Mouse (Mus musculus) liver, postnatal 0 days (tissue): ENCODE measurements around the gene Ddx4. TPM values are rescaled to one million over a fixed set of nuclear protein-coding genes. Genes with fewer than 3 reads are reported as not detected.
"Not testable (repeated sequence)": the region's sequence is repeated elsewhere in the genome, so short reads cannot be mapped to it uniquely, and the experiment has no call there.

Experiments
- ATAC-seq: fragments of 200-750 bp; cut with Nextera tagmentation; 2 replicates; pipeline ENCODE4 v1.8.0; 2017; ENCODE audit warnings: mild to moderate bottlenecking, moderate library complexity
- DNase-seq: peaks from one replicate; pipeline ENCODE4 v3.0.0-alpha.2; 2016
- H3K27ac ChIP-seq: fragments of 300-500 bp; sonication (generic); 2 replicates; pipeline ENCODE4 v1.5.1; 2014; ENCODE audit warnings: antibody characterized with exemption, moderate library complexity, mild to moderate bottlenecking, low read depth
- H3K27me3 ChIP-seq: fragments of 300-500 bp; sonication (generic); 2 replicates; pipeline ENCODE4 v1.6.1; 2014; ENCODE audit warnings: low read length, control low read depth, mixed read lengths; ENCODE audit not compliant: insufficient read depth
- H3K36me3 ChIP-seq: fragments of 300-500 bp; sonication (generic); replicated peaks from 2 replicates; pipeline ENCODE4 v1.6.1; 2014; ENCODE audit warnings: mild to moderate bottlenecking, control low read depth, low read length, moderate library complexity, mixed read lengths; ENCODE audit not compliant: insufficient read depth
- H3K4me1 ChIP-seq: fragments of 300-500 bp; sonication (generic); 2 replicates; pipeline ENCODE4 v1.6.1; 2014; ENCODE audit warnings: antibody characterized with exemption, mild to moderate bottlenecking, control low read depth; ENCODE audit not compliant: insufficient read depth
- H3K4me2 ChIP-seq: fragments of 300-500 bp; sonication (generic); 2 replicates; pipeline ENCODE4 v1.6.1; 2014; ENCODE audit warnings: low read depth, mild to moderate bottlenecking, low read length, moderate library complexity, mixed read lengths
- H3K4me3 ChIP-seq: fragments of 300-500 bp; sonication (generic); 2 replicates; pipeline ENCODE4 v1.5.1; 2014; ENCODE audit warnings: low read depth, low read length
- H3K9ac ChIP-seq: fragments of 300-500 bp; sonication (generic); replicated peaks from 2 replicates; pipeline ENCODE4 v1.6.1; 2014; ENCODE audit warnings: mild to moderate bottlenecking, moderate library complexity
- H3K9me3 ChIP-seq: fragments of 300-500 bp; sonication (generic); 2 replicates; pipeline ENCODE4 v1.6.1; 2016; ENCODE audit warnings: mild to moderate bottlenecking, control low read depth, low read length, mixed read lengths
- CTCF ChIP-seq: sonication (generic); IDR thresholded peaks from 2 replicates; pipeline ENCODE4 v1.5.1; 2016; ENCODE audit warnings: antibody characterized with exemption, low read depth
- EP300 ChIP-seq: IDR thresholded peaks from 2 replicates; pipeline ENCODE4 v1.6.1; 2016; ENCODE audit warnings: antibody characterized with exemption, low read depth, mild to moderate bottlenecking
- WGBS: fragments of 180-500 bp; shearing (Covaris S2); extraction: QIAGEN DNeasy Blood & Tissue Kit; methylation state at CpG from one replicate; pipeline ENCODE4 v1.1.7; 2014; ENCODE audit not compliant: insufficient replicate concordance; 5-methylcytosine and 5-hydroxymethylcytosine counted together
- polyA plus RNA-seq: library from polyadenylated mRNA; unstranded; fragments of >200 nt; fragmentation: Nextera tagmentation; extraction: Ambion mirVana; gene quantifications from 2 replicates; pipeline ENCODE4 v1.2.1, GENCODE M21; 2015

Gene Ddx4
- polyA plus RNA-seq, 1 experiment from 2014 or later = 0.09 TPM

DNA sequence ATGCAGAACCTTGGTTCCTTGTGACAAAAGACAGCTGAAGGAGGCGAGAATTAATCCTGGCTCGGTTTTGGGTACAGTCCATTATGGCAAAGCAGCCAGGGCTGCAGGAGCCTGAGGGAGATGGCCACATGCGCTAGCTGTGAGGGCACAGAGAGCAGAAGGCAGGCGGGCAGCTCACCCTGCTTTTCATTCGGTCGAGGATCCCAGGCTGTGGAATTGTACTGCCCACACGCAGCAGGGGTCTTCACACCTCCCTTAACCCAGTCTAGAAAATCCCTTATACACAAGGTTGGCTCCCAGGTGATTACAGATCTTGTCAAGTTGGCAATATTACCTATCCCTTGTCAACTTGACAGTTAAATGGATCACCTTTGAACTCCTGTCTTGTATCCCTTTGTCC is 28.6 kb downstream of the Ddx4 start:
- Histone ChIP-seq H3K4me2 (no peak overlapping the region), H3K4me3 (no peak overlapping the region), H3K27me3 (no peaks in the 10 kb centered on the region), H3K4me1 (no peaks in the 10 kb centered on the region), H3K9ac (no peak overlapping the region), H3K27ac (no peak overlapping the region), H3K9me3 (no peaks in the 10 kb centered on the region), H3K36me3 (no peaks in the 10 kb centered on the region)
- TF ChIP-seq CTCF = no peak
- no peak for TF ChIP-seq EP300
- ATAC-seq (no peak), DNase-seq (no peak)
- WGBS = 72% methylated on average over 7 of the region's 7 CpGs

DNA sequence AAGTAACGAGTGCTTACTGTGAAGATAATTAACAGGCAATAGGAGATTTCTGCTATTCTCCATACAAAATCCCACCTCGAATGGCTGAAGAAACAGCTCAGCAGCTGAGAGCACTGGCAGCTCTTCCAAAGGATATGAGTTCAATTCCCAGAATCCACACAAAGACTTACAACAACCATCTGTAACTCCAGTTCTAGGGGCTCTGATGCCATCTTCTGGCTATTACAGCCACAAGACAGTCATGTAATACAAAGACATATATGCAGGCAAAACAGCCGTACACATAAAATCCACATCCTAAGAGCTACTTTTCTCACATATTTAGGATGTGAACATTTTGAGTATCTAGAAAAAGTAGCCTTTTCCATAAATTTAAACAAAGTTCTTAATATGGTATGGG is 30.7 kb downstream of the Ddx4 start:
- WGBS = 57% methylated on average over 3 of the region's 3 CpGs
- DNase-seq = no peak
- TF ChIP-seq EP300 = no peak
- peak; percentile 34; the same call in 1 of the 2 replicates for TF ChIP-seq CTCF

GRCm38 (mm10) chr13:112608606-112609005 is 43.7 kb downstream of the Ddx4 start:
- ATAC-seq = no peak
- WGBS = 69% methylated on average over 3 of the region's 3 CpGs
- Histone ChIP-seq H3K9me3 (no peaks in the 10 kb centered on the region), H3K36me3 (no peaks in the 10 kb centered on the region), H3K4me1 (no peaks in the 10 kb centered on the region), H3K4me2 (no peak overlapping the region), H3K27me3 (no peaks in the 10 kb centered on the region), H3K4me3 (no peak overlapping the region), H3K27ac (no peak overlapping the region), H3K9ac (no peak overlapping the region)
- TF ChIP-seq EP300 (no peak), CTCF (no peak)
- DNase-seq = no peak

More for the DNA sequence above, 30.7 kb downstream of the Ddx4 start:
- Histone ChIP-seq H3K27ac (no peak overlapping the region), H3K4me1 (no peaks in the 10 kb centered on the region), H3K36me3 (no peaks in the 10 kb centered on the region), H3K27me3 (no peaks in the 10 kb centered on the region), H3K4me2 (no peak overlapping the region), H3K4me3 (no peak overlapping the region), H3K9ac (no peak overlapping the region), H3K9me3 (no peaks in the 10 kb centered on the region)
- no peak for ATAC-seq

DNA sequence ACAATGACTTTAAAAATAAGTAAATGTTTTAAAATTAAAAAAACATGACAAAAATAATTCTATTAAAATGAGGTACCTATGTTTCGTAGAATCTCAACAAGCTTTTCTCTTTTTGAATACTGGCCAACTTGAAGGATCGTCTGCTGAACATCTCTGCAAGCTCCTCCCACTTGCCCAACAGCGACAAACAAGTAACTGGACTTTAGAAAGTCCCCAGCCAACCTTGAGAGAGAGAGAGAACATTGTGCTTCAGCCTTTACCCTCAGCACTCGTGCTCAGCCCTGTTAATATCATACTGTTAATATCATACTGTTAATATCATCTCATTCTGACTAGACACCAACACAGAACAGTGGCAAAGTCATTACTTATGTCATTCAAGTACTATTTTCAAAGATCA is 47.9 kb downstream of the Ddx4 start:
- no peaks in the 10 kb centered on the region for H3K4me1 ChIP-seq
- DNase-seq (no peak), ATAC-seq (no peak)
- TF ChIP-seq EP300 (no peak), CTCF (no peak)
- no peak overlapping the region for H3K9ac ChIP-seq
- no peaks in the 10 kb centered on the region for H3K27me3 ChIP-seq
- 53% methylated on average over 4 of the region's 4 CpGs for WGBS
- H3K27ac ChIP-seq = no peak overlapping the region
- no peaks in the 10 kb centered on the region for H3K36me3 ChIP-seq
- no peaks in the 10 kb centered on the region for H3K9me3 ChIP-seq
- H3K4me2 ChIP-seq = no peak overlapping the region
- H3K4me3 ChIP-seq = no peak overlapping the region

GRCm38 (mm10) chr13:112603839-112604238 is 48.4 kb downstream of the Ddx4 start:
- WGBS = 68% methylated on average over 1 of the region's 1 CpGs
- DNase-seq (no peak), ATAC-seq (no peak)
- no peaks in the 10 kb centered on the region for H3K27me3 ChIP-seq
- H3K27ac ChIP-seq = no peak overlapping the region
- no peaks in the 10 kb centered on the region for H3K4me1 ChIP-seq
- H3K4me3 ChIP-seq = no peak overlapping the region
- H3K36me3 ChIP-seq = no peaks in the 10 kb centered on the region
- H3K9me3 ChIP-seq = no peaks in the 10 kb centered on the region
- no peak for TF ChIP-seq EP300
- TF ChIP-seq CTCF = no peak
- H3K9ac ChIP-seq = no peak overlapping the region
- no peak overlapping the region for H3K4me2 ChIP-seq

DNA sequence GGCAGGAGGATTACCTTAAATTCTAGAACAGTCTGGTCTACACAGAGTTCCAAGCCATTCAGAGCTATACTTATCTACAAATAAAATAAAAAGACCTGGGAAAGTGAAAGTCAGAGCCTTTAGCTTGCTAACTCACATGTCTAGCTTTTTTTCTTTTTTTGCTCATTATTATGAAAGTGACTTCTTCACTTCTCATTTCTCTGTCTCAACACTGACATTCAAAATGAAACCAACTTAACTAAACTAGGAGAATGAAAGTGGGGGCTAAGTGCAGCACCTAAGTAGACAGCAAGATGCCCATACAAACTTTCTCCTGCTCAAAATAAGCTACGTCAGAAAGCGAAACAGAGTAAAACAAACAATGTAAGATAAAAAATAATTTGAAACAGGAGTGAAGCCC is 49.7 kb downstream of the Ddx4 start:
- Histone ChIP-seq H3K4me3 (no peak overlapping the region), H3K27me3 (no peaks in the 10 kb centered on the region), H3K27ac (no peak overlapping the region), H3K9ac (no peak overlapping the region), H3K4me1 (no peaks in the 10 kb centered on the region), H3K36me3 (no peaks in the 10 kb centered on the region), H3K4me2 (no peak overlapping the region), H3K9me3 (no peaks in the 10 kb centered on the region)
- ATAC-seq (no peak), DNase-seq (no peak)
- 82% methylated on average over 2 of the region's 2 CpGs for WGBS
- TF ChIP-seq EP300 (no peak), CTCF (no peak)

- not testable (repeated sequence) for H3K4me2 ChIP-seq, H3K4me1 ChIP-seq, H3K4me3 ChIP-seq, H3K27me3 ChIP-seq, H3K9me3 ChIP-seq, H3K9ac ChIP-seq, ATAC-seq, H3K36me3 ChIP-seq, DNase-seq, H3K27ac ChIP-seq
- WGBS = 73% methylated on average over 6 of the region's 8 CpGs
These were observed 58.0 kb downstream of the Ddx4 start, which contains the start of gene Il31ra for GRCm38 (mm10) chr13:112594260-112594659. Gene Il31ra, minus strand, starts transcription at chr13:112594360.
